Mouse (Mus musculus): Measurements from ENCODE around the gene Bcl6. TPM values are rescaled to one million over a fixed set of nuclear protein-coding genes. Genes with fewer than 3 reads are reported as not detected.

Gene Bcl6
- polyA plus RNA-seq, 1 experiment from 2014 or later: 0.24 TPM

- no peaks in the 10 kb centered on the region for H3K36me3 ChIP-seq
- WGBS: 1% methylated on average over 25 of the region's 25 CpGs
- peak overlapping the region; percentile 81 for H3K9ac ChIP-seq (replicated peaks)
- H3K4me1 ChIP-seq (replicated peaks): peaks cover 33% of the 10 kb centered on the region
- peak overlapping the region; percentile 91 for H3K4me2 ChIP-seq (replicated peaks)
- peak; percentile 46; the same call in 1 of the 2 replicates for ATAC-seq
- peak overlapping the region; percentile 69 for H3K4me3 ChIP-seq (replicated peaks)
- H3K27ac ChIP-seq: peak overlapping the region; percentile 98
- peaks cover 32% of the 10 kb centered on the region for H3K27me3 ChIP-seq
- H3K9me3 ChIP-seq: no peaks in the 10 kb centered on the region
These were observed 833 bp upstream of the Bcl6 start for GRCm38 (mm10) chr16:23989209-23990160.

GRCm38 (mm10) chr16:23988157-23988465, 541 bp downstream of the Bcl6 start:
- Histone ChIP-seq H3K27ac (peak overlapping the region; percentile 98), H3K4me3 (replicated peaks) (peak overlapping the region; percentile 69), H3K4me2 (replicated peaks) (peak overlapping the region; percentile 91), H3K9ac (replicated peaks) (peak overlapping the region; percentile 81), H3K9me3 (no peaks in the 10 kb centered on the region), H3K27me3 (peaks cover 43% of the 10 kb centered on the region), H3K36me3 (no peaks in the 10 kb centered on the region), H3K4me1 (replicated peaks) (peaks cover 44% of the 10 kb centered on the region)
- no peak for ATAC-seq
- 0% methylated on average over 11 of the region's 13 CpGs for WGBS

- Histone ChIP-seq H3K27ac (peak overlapping the region; percentile 98), H3K27me3 (peaks cover 42% of the 10 kb centered on the region), H3K9me3 (no peaks in the 10 kb centered on the region), H3K4me1 (replicated peaks) (peaks cover 48% of the 10 kb centered on the region), H3K9ac (replicated peaks) (peak overlapping the region; percentile 81), H3K36me3 (no peaks in the 10 kb centered on the region), H3K4me2 (replicated peaks) (peak overlapping the region; percentile 91), H3K4me3 (replicated peaks) (peak overlapping the region; percentile 69)
- under 1% methylated on average over 64 of the region's 64 CpGs for WGBS
- ATAC-seq: peak; percentile 13; the same call in 1 of the 2 replicates
These were observed 1.1 kb downstream of the Bcl6 start for GRCm38 (mm10) chr16:23987341-23988156.

GRCm38 (mm10) chr16:23986871-23987270, 1.8 kb downstream of the Bcl6 start:
- under 1% methylated on average over 17 of the region's 17 CpGs for WGBS
- Histone ChIP-seq H3K36me3 (no peaks in the 10 kb centered on the region), H3K27me3 (peaks cover 41% of the 10 kb centered on the region), H3K27ac (no peak overlapping the region), H3K9me3 (no peaks in the 10 kb centered on the region), H3K4me2 (replicated peaks) (peak overlapping the region; percentile 91), H3K9ac (replicated peaks) (peak overlapping the region; percentile 81), H3K4me3 (replicated peaks) (peak overlapping the region; percentile 69), H3K4me1 (replicated peaks) (peaks cover 50% of the 10 kb centered on the region)
- no peak for ATAC-seq

- H3K27ac ChIP-seq: no peak overlapping the region
- no peaks in the 10 kb centered on the region for H3K9me3 ChIP-seq
- no peak overlapping the region for H3K9ac ChIP-seq (replicated peaks)
- H3K4me3 ChIP-seq (replicated peaks): peak overlapping the region; percentile 69
- peak overlapping the region; percentile 91 for H3K4me2 ChIP-seq (replicated peaks)
- peaks cover 48% of the 10 kb centered on the region for H3K27me3 ChIP-seq
- WGBS: 6% methylated on average over 3 of the region's 3 CpGs
- H3K36me3 ChIP-seq: no peaks in the 10 kb centered on the region
- no peak for ATAC-seq
- H3K4me1 ChIP-seq (replicated peaks): peaks cover 54% of the 10 kb centered on the region
These were observed 2.5 kb downstream of the Bcl6 start for GRCm38 (mm10) chr16:23986176-23986575.

GRCm38 (mm10) chr16:23985467-23985861, 3.2 kb downstream of the Bcl6 start:
- WGBS: 5% methylated on average over 6 of the region's 6 CpGs
- ATAC-seq: no peak
- no peak overlapping the region for H3K4me3 ChIP-seq (replicated peaks)

GRCm38 (mm10) chr16:23984760-23985466, 3.7 kb downstream of the Bcl6 start:
- 2% methylated on average over 22 of the region's 22 CpGs for WGBS
- Histone ChIP-seq H3K9me3 (no peaks in the 10 kb centered on the region), H3K36me3 (no peaks in the 10 kb centered on the region), H3K4me3 (replicated peaks) (peak overlapping the region; percentile 32), H3K4me2 (replicated peaks) (peak overlapping the region; percentile 68), H3K9ac (replicated peaks) (peak overlapping the region; percentile 20; the same call in 1 of the 2 replicates), H3K4me1 (replicated peaks) (peaks cover 54% of the 10 kb centered on the region), H3K27ac (no peak overlapping the region), H3K27me3 (peaks cover 60% of the 10 kb centered on the region)
- ATAC-seq: no peak

More at GRCm38 (mm10) chr16:23985467-23985861, 3.2 kb downstream of the Bcl6 start:
- no peaks in the 10 kb centered on the region for H3K36me3 ChIP-seq
- no peak overlapping the region for H3K9ac ChIP-seq (replicated peaks)
- no peak overlapping the region for H3K27ac ChIP-seq
- peaks cover 55% of the 10 kb centered on the region for H3K27me3 ChIP-seq
- H3K4me2 ChIP-seq (replicated peaks): no peak overlapping the region
- no peaks in the 10 kb centered on the region for H3K9me3 ChIP-seq
- peaks cover 59% of the 10 kb centered on the region for H3K4me1 ChIP-seq (replicated peaks)

GRCm38 (mm10) chr16:23984183-23984582, 4.5 kb downstream of the Bcl6 start:
- Histone ChIP-seq H3K9ac (replicated peaks) (0 out of 2 replicates have a peak overlapping the region, but pooled peaks have one; percentile 20), H3K9me3 (no peaks in the 10 kb centered on the region), H3K4me3 (replicated peaks) (peak overlapping the region; percentile 32), H3K27ac (no peak overlapping the region), H3K27me3 (peaks cover 68% of the 10 kb centered on the region), H3K4me2 (replicated peaks) (peak overlapping the region; percentile 68), H3K36me3 (no peaks in the 10 kb centered on the region), H3K4me1 (replicated peaks) (peaks cover 49% of the 10 kb centered on the region)
- WGBS: 2% methylated on average over 22 of the region's 22 CpGs
- peak; percentile 51 for ATAC-seq

- Histone ChIP-seq H3K27me3 (peaks cover 76% of the 10 kb centered on the region), H3K4me1 (replicated peaks) (peaks cover 49% of the 10 kb centered on the region), H3K4me2 (replicated peaks) (peak overlapping the region; percentile 68), H3K27ac (no peak overlapping the region), H3K9ac (replicated peaks) (peak overlapping the region; percentile 60), H3K36me3 (no peaks in the 10 kb centered on the region), H3K4me3 (replicated peaks) (peak overlapping the region; percentile 37), H3K9me3 (no peaks in the 10 kb centered on the region)
- WGBS: under 1% methylated on average over 33 of the region's 33 CpGs
- ATAC-seq: peak; percentile 9
These were observed 5.6 kb downstream of the Bcl6 start for GRCm38 (mm10) chr16:23982891-23983588.

GRCm38 (mm10) chr16:23981925-23982851, 6.5 kb downstream of the Bcl6 start:
- 2% methylated on average over 28 of the region's 28 CpGs for WGBS
- Histone ChIP-seq H3K27me3 (peaks cover 85% of the 10 kb centered on the region), H3K27ac (no peak overlapping the region)

More at GRCm38 (mm10) chr16:23981925-23982851, 6.5 kb downstream of the Bcl6 start:
- peak overlapping the region; percentile 68 for H3K4me2 ChIP-seq (replicated peaks)
- H3K4me3 ChIP-seq (replicated peaks): peak overlapping the region; percentile 38
- H3K9ac ChIP-seq (replicated peaks): no peak overlapping the region
- peak; percentile 73 for ATAC-seq
- H3K9me3 ChIP-seq: no peaks in the 10 kb centered on the region
- H3K4me1 ChIP-seq (replicated peaks): peaks cover 45% of the 10 kb centered on the region
- H3K36me3 ChIP-seq: no peaks in the 10 kb centered on the region
